Mouse (Mus musculus): ENCODE data around the gene Dsn1. TPM values are rescaled to one million over a fixed set of nuclear protein-coding genes. Genes with fewer than 3 reads are reported as not detected.

The Dsn1 gene
- polyA plus RNA-seq (2015; fragmentation: Nextera tagmentation; extraction: Ambion mirVana), result 13.7 and 17.7 TPM in 2 replicates

DNA sequence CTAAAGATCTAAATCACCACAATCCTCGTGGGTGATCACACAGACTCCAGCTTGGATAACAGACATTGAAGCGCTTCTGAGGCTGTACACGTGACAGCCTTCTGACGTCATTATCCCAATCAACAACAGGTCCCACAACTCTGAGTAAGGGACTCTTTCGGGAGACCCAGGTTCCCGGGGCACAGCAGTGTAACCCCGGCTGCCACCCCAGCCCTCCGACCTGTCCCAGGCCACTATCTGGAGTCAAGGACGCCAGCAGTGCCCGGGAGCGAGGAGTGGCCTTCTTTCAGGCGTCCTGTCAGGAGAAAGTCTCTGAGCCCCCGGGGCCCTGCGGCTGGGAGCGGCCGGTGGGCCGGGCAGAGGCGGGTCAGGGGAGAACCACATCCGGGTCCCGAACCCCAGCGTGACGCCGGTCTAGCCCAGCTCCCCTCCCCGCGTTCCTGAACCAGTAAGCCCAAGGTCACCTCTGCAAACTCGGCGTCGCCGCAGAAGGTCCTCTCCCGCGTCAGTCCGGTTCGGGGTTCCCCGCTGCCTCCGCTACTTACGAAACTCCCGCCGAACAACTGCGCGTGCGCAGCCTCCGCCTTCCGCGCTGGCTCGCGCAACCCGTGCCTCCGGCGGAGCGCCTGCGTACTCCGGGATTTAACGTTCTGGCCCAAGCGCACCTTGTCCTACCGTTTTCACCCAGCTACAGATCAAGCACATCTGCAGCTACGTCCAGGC is at the start of gene Dsn1:
TSS of gene Dsn1 (minus strand) at position 644 of the 723 bp plus-strand sequence.

GRCm38 (mm10) chr2:156991470-156992319 is 15.3 kb downstream of the Dsn1 start, which contains the start of gene Ndrg3:
Gene Ndrg3 (minus strand): TSS chr2:156992056.

Other genes starting within 250 kb of the Dsn1 start
- 126 and 205 TPM in 2 replicates for gene Myl9, start 231.7 kb downstream of the Dsn1 start, polyA plus RNA-seq (2015; fragmentation: Nextera tagmentation; extraction: Ambion mirVana)
- gene Tgif2, start 167.1 kb downstream of the Dsn1 start, polyA plus RNA-seq (2015; fragmentation: Nextera tagmentation; extraction: Ambion mirVana), result 16.9 and 17.8 TPM in 2 replicates
- gene 4930518I15Rik, start 149.2 kb downstream of the Dsn1 start, polyA plus RNA-seq (2015; fragmentation: Nextera tagmentation; extraction: Ambion mirVana), result 2.6 and 4.5 TPM in 2 replicates
- 268 and 407 TPM in 2 replicates for gene Rab5if, start 144.0 kb downstream of the Dsn1 start, polyA plus RNA-seq (2015; fragmentation: Nextera tagmentation; extraction: Ambion mirVana)
- 0.41 and 0.44 TPM in 2 replicates for gene Sla2, start 120.0 kb downstream of the Dsn1 start, polyA plus RNA-seq (2015; fragmentation: Nextera tagmentation; extraction: Ambion mirVana)
- gene Ndrg3, start 15.1 kb downstream of the Dsn1 start, polyA plus RNA-seq (2015; fragmentation: Nextera tagmentation; extraction: Ambion mirVana), result 34.1 and 34.3 TPM in 2 replicates
- gene Soga1, start 72.1 kb upstream of the Dsn1 start, polyA plus RNA-seq (2015; fragmentation: Nextera tagmentation; extraction: Ambion mirVana), result 3.0 and 3.4 TPM in 2 replicates
- gene Tldc2, start 79.9 kb upstream of the Dsn1 start, polyA plus RNA-seq (2015; fragmentation: Nextera tagmentation; extraction: Ambion mirVana), result 0.22 TPM in 1 of 2 replicates, not detected in the other
- 15.6 and 18.8 TPM in 2 replicates for gene Samhd1, start 128.1 kb upstream of the Dsn1 start, polyA plus RNA-seq (2015; fragmentation: Nextera tagmentation; extraction: Ambion mirVana)
- gene Rbl1, start 197.4 kb upstream of the Dsn1 start, polyA plus RNA-seq (2015; fragmentation: Nextera tagmentation; extraction: Ambion mirVana), result 7.8 and 10.8 TPM in 2 replicates